Comparison of ENCODE assay signal across 20 mouse cellular contexts in genomic region chr6:118963806-118964205, GRCm38 (mm10).
A peak's percentile ranks its signal among the peaks of the same experiment; 100 is the strongest.
DNase-seq lines count a peak whose midpoint lies in the region; ATAC-seq and TF ChIP-seq lines count a peak whose summit lies in the region.
"Had no signal": no experiment of that assay in that cellular context is flagged by ENCODE, and none has a peak within 500 bp of the region (broad histone marks: within the 10 kb centered on the region; RNA-seq: fewer than 3 reads in every experiment).

No protein-coding gene starts in this region.

- WGBS in heart, embryonic 15.5 days, result 44% methylated on average over 6 of the region's 6 CpGs
- WGBS in lung, embryonic 14.5 days, result 31% methylated on average over 6 of the region's 6 CpGs
- 48% methylated on average over 6 of the region's 6 CpGs for WGBS in lung, adult 2 months
- 49% methylated on average over 6 of the region's 6 CpGs for WGBS in intestine, embryonic 16.5 days
- WGBS in stomach, embryonic 16.5 days, result 35% methylated on average over 6 of the region's 6 CpGs

- no peak for DNase-seq in heart, adult 8-10 months (ENCODE audit: low spot score)
- peak; percentile 44 for DNase-seq in lung, embryonic 14.5 days
- no peak for DNase-seq in lung, adult 2 months
- no peak for DNase-seq in gastrocnemius, postnatal 14 days
- DNase-seq: adrenal gland, postnatal 14 days; cerebellum, adult 11 months; cerebellum, postnatal 25 days; heart, adult 11 months; heart, postnatal 14 days; kidney, postnatal 4 days; right cerebral cortex, postnatal 25 days; thymus, postnatal 25 days had no signal

- no peaks in the 10 kb centered on the region for H3K9me3 ChIP-seq in heart, embryonic 15.5 days (replicated peaks)
- H3K9me3 ChIP-seq in lung, embryonic 14.5 days (ENCODE audit: low read depth, low read length), result no peaks in the 10 kb centered on the region
- no peaks in the 10 kb centered on the region for H3K9me3 ChIP-seq in intestine, embryonic 16.5 days (ENCODE audit: control insufficient read depth, low read length)
- no peaks in the 10 kb centered on the region for H3K9me3 ChIP-seq in stomach, embryonic 16.5 days (replicated peaks; ENCODE audit: control insufficient read depth, low read length)
- H3K9me3 ChIP-seq: forebrain, embryonic 13.5 days; hindbrain, embryonic 13.5 days had no signal

- no peak for TF ChIP-seq CTCF in lung, embryonic 14.5 days (IDR thresholded peaks at IDR 0.05; ENCODE audit: low read depth)
- TF ChIP-seq CTCF in lung, adult 2 months (IDR thresholded peaks at IDR 0.05; ENCODE audit: insufficient read depth, low read length), result no peak

- H3K4me1 ChIP-seq in heart, embryonic 15.5 days (replicated peaks), result peaks cover 61% of the 10 kb centered on the region
- H3K4me1 ChIP-seq in lung, embryonic 14.5 days (ENCODE audit: insufficient read depth), result peaks cover 20% of the 10 kb centered on the region
- H3K4me1 ChIP-seq in lung, adult 2 months (ENCODE audit: control insufficient read depth, insufficient read depth, low read length), result peaks cover 2% of the 10 kb centered on the region; the same call in 1 of the 2 replicates
- peaks cover 16% of the 10 kb centered on the region for H3K4me1 ChIP-seq in intestine, embryonic 16.5 days (ENCODE audit: control insufficient read depth, insufficient read depth, low read length)
- H3K4me1 ChIP-seq in stomach, embryonic 16.5 days (ENCODE audit: control insufficient read depth, insufficient read depth, low read length), result peaks cover 6% of the 10 kb centered on the region
- H3K4me1 ChIP-seq: hindbrain, embryonic 13.5 days had no signal

- H3K36me3 ChIP-seq in heart, embryonic 15.5 days, result no peaks in the 10 kb centered on the region
- no peaks in the 10 kb centered on the region for H3K36me3 ChIP-seq in lung, embryonic 14.5 days (ENCODE audit: insufficient read depth)
- no peaks in the 10 kb centered on the region for H3K36me3 ChIP-seq in intestine, embryonic 16.5 days (ENCODE audit: control insufficient read depth, insufficient read depth, low read length)
- H3K36me3 ChIP-seq in stomach, embryonic 16.5 days (ENCODE audit: control insufficient read depth, insufficient read depth, low read length), result no peaks in the 10 kb centered on the region
- H3K36me3 ChIP-seq: G1E; hindbrain, embryonic 13.5 days had no signal

- H3K4me3 ChIP-seq in heart, embryonic 15.5 days, result no peak overlapping the region
- no peak overlapping the region for H3K4me3 ChIP-seq in lung, embryonic 14.5 days (ENCODE audit: low read depth, low read length)
- H3K4me3 ChIP-seq in lung, adult 2 months (replicated peaks; ENCODE audit: extremely low read depth, low read depth, low read length), result no peak overlapping the region
- no peak overlapping the region for H3K4me3 ChIP-seq in intestine, embryonic 16.5 days (ENCODE audit: low read length)
- no peak overlapping the region for H3K4me3 ChIP-seq in stomach, embryonic 16.5 days (replicated peaks; ENCODE audit: low read length)
- H3K4me3 ChIP-seq: forebrain, embryonic 13.5 days; hindbrain, embryonic 13.5 days had no signal

- intact Hi-C loops in gastrocnemius, postnatal 14 days (cut with DNase I; ENCODE audit: low total_unique reads), result no loop called here

- H3K27ac ChIP-seq in heart, embryonic 15.5 days, result peak overlapping the region; percentile 55
- peak overlapping the region; percentile 70; the same call in 1 of the 2 replicates for H3K27ac ChIP-seq in lung, embryonic 14.5 days (ENCODE audit: low read depth)
- peak overlapping the region; percentile 80 for H3K27ac ChIP-seq in intestine, embryonic 16.5 days (ENCODE audit: low read length)
- peak overlapping the region; percentile 14 for H3K27ac ChIP-seq in stomach, embryonic 16.5 days (ENCODE audit: low read length)
- H3K27ac ChIP-seq: forebrain, embryonic 13.5 days; hindbrain, embryonic 13.5 days had no signal

- no peak for TF ChIP-seq POLR2A in lung, adult 2 months (IDR thresholded peaks at IDR 0.05; ENCODE audit: borderline replicate concordance, extremely low read depth, low read depth, low read length)

- no peak for ATAC-seq in heart, embryonic 15.5 days (replicated peaks; ENCODE audit: insufficient number of reproducible peaks, insufficient read depth, low FRiP score, low read depth)
- peak; percentile 57; the same call in 1 of the 2 replicates for ATAC-seq in lung, embryonic 14.5 days (ENCODE audit: insufficient read depth)
- ATAC-seq in intestine, embryonic 16.5 days, result peak; percentile 31; the same call in 1 of the 2 replicates
- peak; percentile 29; the same call in 1 of the 2 replicates for ATAC-seq in stomach, embryonic 16.5 days (ENCODE audit: insufficient read depth, low FRiP score)
- ATAC-seq: activated CD4-positive, CD25-positive, alpha-beta regulatory T cell, adult 4 months; forebrain, embryonic 13.5 days; inflammation-experienced regulatory T-cells, adult 6 months had no signal

- H3K4me2 ChIP-seq in heart, embryonic 15.5 days, result no peak overlapping the region
- peak overlapping the region; percentile 4; the same call in 1 of the 2 replicates for H3K4me2 ChIP-seq in lung, embryonic 14.5 days
- 0 out of 2 replicates have a peak overlapping the region, but pooled peaks have one; percentile 12 for H3K4me2 ChIP-seq in intestine, embryonic 16.5 days (ENCODE audit: low read depth, low read length)
- 0 out of 2 replicates have a peak overlapping the region, but pooled peaks have one; percentile 22 for H3K4me2 ChIP-seq in stomach, embryonic 16.5 days (ENCODE audit: low read depth, low read length)
- H3K4me2 ChIP-seq: forebrain, embryonic 13.5 days; hindbrain, embryonic 13.5 days had no signal

- H3K27me3 ChIP-seq in heart, embryonic 15.5 days, result no peaks in the 10 kb centered on the region
- H3K27me3 ChIP-seq in lung, embryonic 14.5 days (ENCODE audit: insufficient read depth, low read length), result no peaks in the 10 kb centered on the region
- no peaks in the 10 kb centered on the region for H3K27me3 ChIP-seq in intestine, embryonic 16.5 days (replicated peaks; ENCODE audit: control insufficient read depth, insufficient read depth, low read length)
- no peaks in the 10 kb centered on the region for H3K27me3 ChIP-seq in stomach, embryonic 16.5 days (ENCODE audit: control insufficient read depth, insufficient read depth, low read length)
- H3K27me3 ChIP-seq: forebrain, embryonic 13.5 days; hindbrain, embryonic 13.5 days had no signal

- H3K9ac ChIP-seq in heart, embryonic 15.5 days, result no peak overlapping the region
- no peak overlapping the region for H3K9ac ChIP-seq in lung, embryonic 14.5 days
- no peak overlapping the region for H3K9ac ChIP-seq in intestine, embryonic 16.5 days (ENCODE audit: low read depth, low read length)
- H3K9ac ChIP-seq in stomach, embryonic 16.5 days (ENCODE audit: low read length), result no peak overlapping the region
- H3K9ac ChIP-seq: forebrain, embryonic 13.5 days; hindbrain, embryonic 13.5 days had no signal

Comparison
In these comparisons a context has a peak if more than half of its experiments do, and no peak if none do; other contexts are left out.
1. H3K27ac ChIP-seq: peak in every context shown above with its lines; median percentile 80 in intestine, embryonic 16.5 days; 70 in lung, embryonic 14.5 days; 55 in heart, embryonic 15.5 days; 14 in stomach, embryonic 16.5 days.